Mouse (Mus musculus): ENCODE data around the gene Srpx.

DNA sequence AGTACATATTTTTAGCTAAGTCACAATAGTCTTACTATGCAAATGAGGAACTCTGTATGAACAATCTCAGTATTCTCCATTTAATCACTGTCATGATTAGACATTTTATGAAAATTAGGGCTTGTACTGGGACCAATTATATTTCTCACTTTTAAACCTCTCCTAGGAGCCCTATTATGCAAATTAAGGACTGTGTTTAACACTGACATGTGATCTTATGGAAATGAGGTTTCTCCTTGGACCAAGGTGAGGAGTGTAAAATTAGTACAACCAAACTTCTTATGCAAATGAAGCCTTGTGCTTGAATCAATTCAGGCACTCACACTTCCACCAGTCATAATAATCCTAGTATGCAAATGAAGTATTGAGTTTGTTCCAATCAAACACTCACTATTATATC lies 107.3 kb downstream of the Srpx start:
- no peak for TF ChIP-seq CTCF (IDR thresholded peaks at IDR 0.05; ENCODE audit: low read depth)
- TF ChIP-seq EP300 (IDR thresholded peaks at IDR 0.05; ENCODE audit: low read depth), result no peak
